Mouse (Mus musculus): ENCODE measurements around the gene Mef2b. TPM values are rescaled to one million over a fixed set of nuclear protein-coding genes. Genes with fewer than 3 reads are reported as not detected.
A peak's percentile ranks its signal among the peaks of the same experiment; 100 is the strongest.

The Mef2b gene
- total and polyA plus RNA-seq, 2 experiments, result 0.09 TPM; not detected in 1

GRCm38 (mm10) chr8:70129309-70129952 lies 10.1 kb upstream of the Mef2b start:
- no peak overlapping the region for H3K9ac ChIP-seq (ENCODE audit: low read depth, low read length)
- H3K27me3 ChIP-seq (ENCODE audit: control insufficient read depth, insufficient read depth, low read length), result no peaks in the 10 kb centered on the region
- peak; percentile 100 for DNase-seq (ENCODE audit: extremely low read depth, low read depth, low spot score)
- peak overlapping the region; percentile 65 for H3K27ac ChIP-seq (replicated peaks; ENCODE audit: insufficient read depth, low read depth, low read length)
- no peaks in the 10 kb centered on the region; the same call in 1 of the 2 replicates for H3K79me2 ChIP-seq (ENCODE audit: control insufficient read depth, insufficient read depth, low read length)
- WGBS, result 23% methylated on average over 9 of the region's 9 CpGs
- no peak for TF ChIP-seq POLR2A (IDR thresholded peaks at IDR 0.05; ENCODE audit: extremely low read depth, insufficient read depth, low read length)
- TF ChIP-seq CTCF (IDR thresholded peaks at IDR 0.05; ENCODE audit: low read depth, low read length), result no peak
- H3K4me1 ChIP-seq (ENCODE audit: control insufficient read depth, insufficient read depth, low read length), result peaks cover 21% of the 10 kb centered on the region
- no peak overlapping the region for H3K4me3 ChIP-seq (ENCODE audit: insufficient read depth, low read depth, low read length)
- no peaks in the 10 kb centered on the region for H3K36me3 ChIP-seq (ENCODE audit: control insufficient read depth, insufficient read depth, low read length)

GRCm38 (mm10) chr8:70130066-70130465 lies 9.4 kb upstream of the Mef2b start:
- Histone ChIP-seq H3K27ac (replicated peaks; ENCODE audit: insufficient read depth, low read depth, low read length) (peak overlapping the region; percentile 62), H3K4me3 (ENCODE audit: insufficient read depth, low read depth, low read length) (no peak overlapping the region), H3K36me3 (ENCODE audit: control insufficient read depth, insufficient read depth, low read length) (0 out of 2 replicates have a peak, but pooled peaks cover 3% of the 10 kb centered on the region), H3K79me2 (ENCODE audit: control insufficient read depth, insufficient read depth, low read length) (no peaks in the 10 kb centered on the region; the same call in 1 of the 2 replicates), H3K9ac (ENCODE audit: low read depth, low read length) (no peak overlapping the region), H3K4me1 (ENCODE audit: control insufficient read depth, insufficient read depth, low read length) (peaks cover 21% of the 10 kb centered on the region), H3K27me3 (ENCODE audit: control insufficient read depth, insufficient read depth, low read length) (no peaks in the 10 kb centered on the region)
- WGBS, result 89% methylated on average over 3 of the region's 3 CpGs
- peak; percentile 12 for DNase-seq (ENCODE audit: extremely low read depth, low read depth, low spot score)
- TF ChIP-seq CTCF (IDR thresholded peaks at IDR 0.05; ENCODE audit: low read depth, low read length), result no peak
- no peak for TF ChIP-seq POLR2A (IDR thresholded peaks at IDR 0.05; ENCODE audit: extremely low read depth, insufficient read depth, low read length)

- peak; percentile 66 for DNase-seq (ENCODE audit: extremely low read depth, low read depth, low spot score)
- Histone ChIP-seq H3K79me2 (ENCODE audit: control insufficient read depth, insufficient read depth, low read length) (no peaks in the 10 kb centered on the region; the same call in 1 of the 2 replicates), H3K4me3 (ENCODE audit: insufficient read depth, low read depth, low read length) (peak within 1 kb of the TSS; percentile 78), H3K27ac (replicated peaks; ENCODE audit: insufficient read depth, low read depth, low read length) (peak within 1 kb of the TSS; percentile 74), H3K9ac (ENCODE audit: low read depth, low read length) (peak within 1 kb of the TSS; percentile 82), H3K4me1 (ENCODE audit: control insufficient read depth, insufficient read depth, low read length) (peaks cover 21% of the 10 kb centered on the region), H3K36me3 (ENCODE audit: control insufficient read depth, insufficient read depth, low read length) (0 out of 2 replicates have a peak, but pooled peaks cover 3% of the 10 kb centered on the region), H3K27me3 (ENCODE audit: control insufficient read depth, insufficient read depth, low read length) (no peaks in the 10 kb centered on the region)
- TF ChIP-seq POLR2A (IDR thresholded peaks at IDR 0.05; ENCODE audit: extremely low read depth, insufficient read depth, low read length), result 0 out of 2 replicates have a peak, but pooled peaks have one; percentile 47
- TF ChIP-seq CTCF (IDR thresholded peaks at IDR 0.05; ENCODE audit: low read depth, low read length), result no peak
- 3% methylated on average over 37 of the region's 37 CpGs for WGBS
Measured at GRCm38 (mm10) chr8:70131166-70131883, 8.2 kb upstream of the Mef2b start, which contains the start of gene Nr2c2ap. Gene Nr2c2ap, plus strand, starts transcription at chr8:70131333.

- no peak for DNase-seq (ENCODE audit: extremely low read depth, low read depth, low spot score)
- no peaks in the 10 kb centered on the region; the same call in 1 of the 2 replicates for H3K79me2 ChIP-seq (ENCODE audit: control insufficient read depth, insufficient read depth, low read length)
Measured at GRCm38 (mm10) chr8:70134086-70134485, 5.4 kb upstream of the Mef2b start.

GRCm38 (mm10) chr8:70134931-70135330 lies 4.6 kb upstream of the Mef2b start:
- H3K27ac ChIP-seq (replicated peaks; ENCODE audit: insufficient read depth, low read depth, low read length), result no peak overlapping the region
- H3K4me1 ChIP-seq (ENCODE audit: control insufficient read depth, insufficient read depth, low read length), result peaks cover 19% of the 10 kb centered on the region
- H3K4me3 ChIP-seq (ENCODE audit: insufficient read depth, low read depth, low read length), result no peak overlapping the region
- 0 out of 2 replicates have a peak, but pooled peaks cover 3% of the 10 kb centered on the region for H3K36me3 ChIP-seq (ENCODE audit: control insufficient read depth, insufficient read depth, low read length)
- 94% methylated on average over 9 of the region's 9 CpGs for WGBS
- DNase-seq (ENCODE audit: extremely low read depth, low read depth, low spot score), result no peak
- H3K79me2 ChIP-seq (ENCODE audit: control insufficient read depth, insufficient read depth, low read length), result no peaks in the 10 kb centered on the region; the same call in 1 of the 2 replicates
- TF ChIP-seq CTCF (IDR thresholded peaks at IDR 0.05; ENCODE audit: low read depth, low read length) (no peak), POLR2A (IDR thresholded peaks at IDR 0.05; ENCODE audit: extremely low read depth, insufficient read depth, low read length) (no peak)
- no peak overlapping the region for H3K9ac ChIP-seq (ENCODE audit: low read depth, low read length)
- H3K27me3 ChIP-seq (ENCODE audit: control insufficient read depth, insufficient read depth, low read length), result no peaks in the 10 kb centered on the region

More at GRCm38 (mm10) chr8:70134086-70134485, 5.4 kb upstream of the Mef2b start:
- Histone ChIP-seq H3K4me1 (ENCODE audit: control insufficient read depth, insufficient read depth, low read length) (peaks cover 22% of the 10 kb centered on the region), H3K36me3 (ENCODE audit: control insufficient read depth, insufficient read depth, low read length) (0 out of 2 replicates have a peak, but pooled peaks cover 3% of the 10 kb centered on the region), H3K27ac (replicated peaks; ENCODE audit: insufficient read depth, low read depth, low read length) (no peak overlapping the region), H3K4me3 (ENCODE audit: insufficient read depth, low read depth, low read length) (no peak overlapping the region), H3K9ac (ENCODE audit: low read depth, low read length) (no peak overlapping the region), H3K27me3 (ENCODE audit: control insufficient read depth, insufficient read depth, low read length) (no peaks in the 10 kb centered on the region)
- 92% methylated on average over 5 of the region's 5 CpGs for WGBS
- TF ChIP-seq POLR2A (IDR thresholded peaks at IDR 0.05; ENCODE audit: extremely low read depth, insufficient read depth, low read length) (no peak), CTCF (IDR thresholded peaks at IDR 0.05; ENCODE audit: low read depth, low read length) (no peak)
